Mouse (Mus musculus) layer of hippocampus, postnatal 36 days (tissue): ENCODE results near the gene Gtf2ird2. TPM values are rescaled to one million over a fixed set of nuclear protein-coding genes. Genes with fewer than 3 reads are reported as not detected.

Experiments
- DNase-seq, 2 experiments: peaks; one replicate each; pipeline ENCODE4 v3.0.0; 2022
- total RNA-seq, 2 experiments: library from RNA; stranded (reverse); gene quantifications; 2 replicates each; pipeline ENCODE4 v1.2.3; 2021

Gene Gtf2ird2
- total RNA-seq, 2 experiments from 2014 or later, result 14.0 to 14.6 TPM

DNA sequence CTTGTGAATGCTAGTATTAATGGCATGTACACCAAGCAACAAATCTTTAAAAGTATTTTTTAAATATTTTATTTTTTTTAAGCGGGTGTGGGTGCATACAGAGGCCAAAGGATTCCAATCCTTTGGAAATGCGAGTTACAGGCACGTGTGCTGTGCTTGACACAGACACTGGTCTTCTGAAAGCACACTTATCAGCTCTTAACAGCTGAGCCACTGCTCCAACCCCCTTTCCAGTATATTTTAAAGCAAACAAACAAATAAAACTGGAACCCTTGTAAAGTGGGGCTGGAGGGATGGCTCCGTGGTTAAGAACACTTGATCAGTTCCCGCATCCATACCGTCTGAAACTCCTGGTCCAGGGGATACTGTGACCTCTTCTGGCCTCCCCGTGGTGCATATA is 657 bp upstream of the Gtf2ird2 start:
- no peak for DNase-seq

DNA sequence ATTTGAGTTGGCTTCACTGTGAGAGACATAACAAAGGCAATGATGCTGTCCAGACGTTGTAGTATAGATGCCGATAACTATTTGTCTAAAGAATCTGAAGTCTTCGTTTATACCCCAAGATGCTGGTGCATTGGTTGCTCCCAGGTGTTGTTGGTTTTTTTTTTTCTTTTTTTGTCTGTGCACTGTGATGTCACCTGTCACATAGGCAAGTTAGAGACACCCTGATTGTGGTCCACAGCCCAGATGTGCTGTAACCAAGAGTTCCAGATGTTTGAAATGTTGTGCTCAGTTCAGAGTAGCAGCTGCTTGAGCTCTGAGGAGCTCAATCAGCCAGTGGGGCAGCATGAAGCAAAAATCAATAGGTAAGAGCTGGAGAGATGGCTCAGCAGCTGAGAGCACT is 2.2 kb downstream of the Gtf2ird2 start:
- no peak for DNase-seq

DNA sequence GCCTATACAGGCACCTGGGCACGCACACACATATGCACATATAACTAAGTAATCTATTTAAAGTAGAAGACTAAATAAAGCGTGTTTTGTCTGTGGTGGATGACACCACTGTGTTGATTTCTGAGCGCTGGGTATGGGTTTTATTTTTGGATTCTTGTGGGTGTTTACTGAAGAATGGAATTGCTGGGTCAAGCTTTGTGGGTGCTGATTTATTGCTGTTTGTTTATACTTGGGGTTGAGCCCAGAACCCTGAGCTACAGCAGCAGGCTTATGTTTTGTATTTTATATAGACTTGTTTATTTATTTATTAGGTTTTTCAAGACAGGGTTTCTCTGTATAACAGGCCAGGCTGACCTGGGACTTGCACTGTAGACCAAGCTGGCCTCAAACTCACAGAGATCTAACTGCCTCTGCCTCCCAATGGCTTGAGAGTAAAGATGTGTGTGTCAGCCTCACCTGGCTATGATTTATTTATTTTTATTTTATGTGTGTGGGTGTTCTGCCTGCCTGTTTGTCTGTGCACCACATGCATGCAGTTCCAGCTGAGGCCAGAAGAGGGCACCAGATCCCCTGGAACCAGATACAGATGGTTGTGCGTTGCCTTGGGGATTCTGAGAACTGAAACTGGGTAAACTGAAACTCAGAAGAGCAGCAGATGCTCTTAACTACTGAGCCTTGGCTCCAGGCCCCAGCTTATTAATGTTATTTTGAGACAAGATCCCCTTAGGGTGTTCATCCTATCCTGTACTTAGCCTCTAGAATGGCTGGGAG is 3.3 kb downstream of the Gtf2ird2 start:
- no peak for DNase-seq

DNA sequence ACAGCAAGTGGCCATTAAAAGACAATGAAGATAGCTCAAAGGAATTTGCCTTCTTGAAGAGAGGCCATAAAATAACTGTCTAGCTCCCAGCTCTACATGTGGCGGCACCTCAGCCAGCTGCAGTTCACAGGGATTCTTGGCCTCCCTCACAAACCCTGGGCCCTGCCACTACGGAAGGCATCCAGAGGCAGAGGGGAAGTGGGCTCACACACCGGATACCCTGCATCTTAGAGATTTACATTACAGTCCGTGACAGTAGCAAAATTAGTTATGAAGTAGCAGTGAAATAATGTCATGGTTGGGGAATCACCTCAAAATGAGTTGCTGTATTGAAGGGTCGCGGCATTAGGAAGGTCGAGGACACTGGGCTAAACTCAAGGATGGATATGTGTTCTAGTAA is 4.8 kb downstream of the Gtf2ird2 start:
- DNase-seq, result no peak

- DNase-seq, result no peak
Measured at GRCm38 (mm10) chr5:134193664-134194063, 9.8 kb downstream of the Gtf2ird2 start.

- DNase-seq, result no peak
Measured at GRCm38 (mm10) chr5:134206721-134207120, 22.9 kb downstream of the Gtf2ird2 start.

DNA sequence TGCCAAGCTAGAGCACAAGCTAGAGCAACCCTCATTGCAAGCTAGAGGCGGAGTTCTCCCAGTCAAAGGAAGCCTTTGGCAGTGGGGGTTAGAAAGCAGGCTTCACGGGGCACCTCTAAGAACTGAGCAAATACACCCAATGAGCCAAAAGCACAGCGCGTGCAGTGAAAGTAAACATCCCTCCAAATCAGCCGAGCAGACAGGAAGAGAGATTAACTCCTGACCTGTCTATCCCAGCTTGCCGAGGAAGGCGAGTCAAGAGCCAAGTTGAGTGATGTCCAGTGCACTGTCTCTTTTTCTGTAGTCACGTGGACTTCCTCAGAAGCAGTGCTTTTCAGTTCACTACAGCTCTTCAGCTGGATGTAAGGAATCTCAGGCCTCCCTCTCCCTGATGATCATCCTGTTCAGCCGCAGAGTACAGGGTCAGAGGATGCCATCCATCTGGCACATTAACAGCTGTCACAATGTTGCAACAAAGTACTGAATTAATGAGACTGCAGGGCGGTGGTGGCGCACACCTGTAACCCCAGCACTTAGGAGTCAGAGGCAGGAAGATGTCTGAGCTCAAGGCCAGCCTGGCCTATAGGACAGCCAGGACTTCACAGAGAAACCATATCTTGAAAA is 26.2 kb downstream of the Gtf2ird2 start:
- no peak for DNase-seq

GRCm38 (mm10) chr5:134214021-134214806 is 30.4 kb downstream of the Gtf2ird2 start:
- no peak for DNase-seq

- no peak for DNase-seq
Measured at GRCm38 (mm10) chr5:134217900-134218299, 34.1 kb downstream of the Gtf2ird2 start.

GRCm38 (mm10) chr5:134221278-134221677 is 37.5 kb downstream of the Gtf2ird2 start:
- DNase-seq, result no peak

DNA sequence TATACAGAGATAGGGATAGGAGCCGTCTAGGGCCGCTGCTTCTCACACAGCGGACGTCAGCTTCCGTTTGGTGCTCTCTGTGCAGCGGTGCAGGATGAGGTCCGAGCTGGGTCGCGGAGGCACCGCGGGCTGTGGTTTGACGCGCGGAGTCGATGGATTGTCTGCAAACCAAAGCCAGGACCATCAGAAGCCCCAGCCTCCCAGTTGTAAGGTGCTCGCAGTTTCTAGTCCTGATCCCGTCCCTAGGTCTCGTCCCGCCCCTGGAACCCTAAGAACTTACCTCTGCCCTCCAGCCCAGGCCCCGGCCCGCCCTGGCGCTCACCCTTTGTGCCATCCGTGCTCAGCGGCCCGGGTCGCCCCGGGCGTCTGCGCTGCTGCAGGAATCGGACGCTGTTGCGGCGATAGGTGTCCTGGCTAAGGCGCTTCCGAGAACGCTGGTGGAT is 37.9 kb downstream of the Gtf2ird2 start:
- no peak for DNase-seq

DNA sequence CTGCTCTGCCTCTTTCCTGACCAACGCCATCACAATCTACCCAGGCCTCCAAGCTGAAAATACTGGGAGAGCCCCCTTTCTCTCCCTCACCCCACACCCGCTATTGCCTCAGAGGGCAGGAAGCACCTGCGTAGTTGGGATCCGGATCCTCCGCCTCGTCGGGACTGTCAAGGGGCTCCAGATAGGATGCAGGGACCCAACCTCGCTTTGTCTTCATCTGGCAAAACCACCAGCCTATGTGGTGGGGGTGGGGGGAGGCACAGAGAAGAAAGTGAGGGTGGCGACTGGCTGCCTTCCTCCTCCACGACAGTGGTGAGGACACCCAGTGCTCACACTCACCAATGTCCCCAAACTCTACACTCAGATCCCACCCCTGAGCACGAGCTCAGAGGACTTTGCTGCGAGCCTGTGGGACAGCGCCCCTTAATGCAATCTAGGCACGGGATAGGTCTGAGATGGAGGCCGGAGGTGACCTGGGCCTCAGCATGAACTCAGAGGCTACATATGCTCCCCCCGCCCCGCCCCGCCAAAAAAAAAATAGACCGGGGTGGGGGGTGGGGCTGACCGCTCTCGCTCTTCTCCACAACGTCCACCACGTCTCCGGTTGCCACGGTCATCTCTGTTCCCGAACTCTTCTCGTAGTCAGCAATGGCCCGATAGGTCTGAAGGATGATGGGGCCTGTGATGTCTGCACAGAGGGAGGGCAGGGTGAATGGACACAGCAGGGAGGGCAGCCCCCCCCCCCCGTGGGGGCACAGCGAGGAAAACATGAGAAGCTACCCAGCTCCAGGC is 41.5 kb downstream of the Gtf2ird2 start:
- no peak for DNase-seq

GRCm38 (mm10) chr5:134226946-134227345 is 43.1 kb downstream of the Gtf2ird2 start:
- DNase-seq, result no peak

DNA sequence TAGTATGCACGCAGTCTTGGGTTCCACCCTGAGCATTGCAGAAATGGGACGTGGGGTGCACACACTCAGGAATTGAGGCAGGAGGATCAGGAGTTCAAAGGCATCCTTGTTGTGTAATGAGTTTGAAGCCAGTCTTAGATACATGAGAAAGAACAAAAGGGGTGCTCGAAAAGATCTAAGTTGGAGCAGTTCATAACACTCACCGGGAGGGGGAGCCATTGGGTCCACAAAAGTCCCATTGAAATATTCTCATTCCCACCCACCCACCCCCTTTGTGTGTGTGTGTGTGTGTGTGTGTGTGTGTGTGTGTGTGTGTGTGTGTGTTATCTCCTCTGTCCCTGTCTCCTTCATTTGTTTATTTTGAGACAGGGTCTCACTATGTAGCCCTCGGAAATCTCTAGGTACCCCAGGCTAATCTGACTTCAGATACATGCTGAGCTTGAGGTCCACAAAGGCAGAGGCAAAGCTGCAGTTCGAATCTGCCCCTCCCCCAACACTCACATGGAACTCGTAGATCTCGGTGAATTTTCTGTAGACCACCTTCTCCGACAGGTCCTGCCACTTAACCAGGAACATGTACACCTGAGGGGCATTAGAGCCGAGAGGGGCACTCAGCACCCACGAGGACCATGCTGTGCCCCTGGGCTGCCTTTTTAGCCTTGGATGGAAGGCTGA is 43.9 kb downstream of the Gtf2ird2 start:
- no peak for DNase-seq

DNA sequence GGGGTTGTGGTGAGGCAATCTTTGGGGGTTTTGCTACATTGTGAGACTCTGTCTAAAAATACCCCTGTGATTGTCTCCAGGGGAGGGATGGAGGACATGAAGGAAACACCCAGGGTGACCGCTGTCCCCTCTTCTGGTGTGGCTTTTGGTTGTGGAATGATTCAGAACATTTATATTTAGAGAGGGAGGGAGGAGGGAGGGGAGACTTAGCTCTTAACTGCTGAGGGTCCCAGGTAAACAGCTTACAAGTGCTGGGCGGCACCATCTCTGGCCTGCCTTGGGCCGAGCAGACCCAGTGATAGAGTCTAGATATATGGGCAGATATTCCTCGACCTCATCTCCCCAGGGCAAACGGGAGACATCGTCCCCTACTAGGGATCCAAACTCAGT is 44.4 kb downstream of the Gtf2ird2 start:
- DNase-seq, result no peak

GRCm38 (mm10) chr5:134229391-134229790 is 45.6 kb downstream of the Gtf2ird2 start, which contains the start of gene Ncf1:
TSS of gene Ncf1 (minus strand) at chr5:134229625.
- no peak for DNase-seq

DNA sequence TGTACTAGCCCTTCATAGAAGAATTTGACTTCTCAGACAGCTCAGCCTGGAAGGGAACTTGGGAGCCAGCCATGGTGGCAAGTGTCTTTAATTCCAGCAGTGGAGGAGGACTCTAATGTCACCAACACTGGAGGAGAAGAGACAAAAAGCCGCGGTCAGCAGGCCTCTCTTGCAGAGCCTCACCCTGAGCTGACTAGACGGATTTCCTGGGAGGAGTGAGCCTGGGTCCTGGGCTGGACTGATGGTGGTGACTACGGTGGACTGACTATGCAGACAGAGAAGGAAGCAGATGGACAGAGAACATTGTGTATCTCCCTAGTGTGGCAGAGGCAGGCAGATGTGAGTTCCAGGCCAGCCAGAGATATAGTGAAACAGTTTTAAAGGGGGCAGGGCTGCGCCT is 47.6 kb downstream of the Gtf2ird2 start:
- DNase-seq, result no peak

GRCm38 (mm10) chr5:134232111-134232510 is 48.3 kb downstream of the Gtf2ird2 start:
- DNase-seq, result no peak

GRCm38 (mm10) chr5:134232568-134232967 is 48.7 kb downstream of the Gtf2ird2 start:
- no peak for DNase-seq

DNA sequence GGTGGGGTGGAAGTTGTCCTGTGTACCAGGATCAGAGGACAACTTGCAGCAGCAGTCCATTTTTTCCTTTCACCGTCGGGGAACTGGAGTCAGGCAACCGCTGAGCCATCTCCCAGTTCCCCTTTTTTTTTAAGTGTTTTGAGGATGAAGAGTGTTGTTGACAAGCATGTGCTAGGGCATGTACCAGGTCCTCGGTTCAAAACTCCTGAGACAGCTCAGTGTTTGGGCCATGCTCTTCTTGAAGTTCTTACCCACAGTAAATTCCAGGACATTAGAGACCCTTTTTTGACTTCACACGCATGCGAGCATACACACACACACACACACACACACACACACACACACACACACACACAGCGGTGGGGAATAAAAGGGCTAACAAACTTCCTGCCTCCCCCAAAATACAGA is 49.4 kb downstream of the Gtf2ird2 start:
- DNase-seq, result no peak

GRCm38 (mm10) chr5:134234205-134234604 is 50.4 kb downstream of the Gtf2ird2 start:
- no peak for DNase-seq

DNA sequence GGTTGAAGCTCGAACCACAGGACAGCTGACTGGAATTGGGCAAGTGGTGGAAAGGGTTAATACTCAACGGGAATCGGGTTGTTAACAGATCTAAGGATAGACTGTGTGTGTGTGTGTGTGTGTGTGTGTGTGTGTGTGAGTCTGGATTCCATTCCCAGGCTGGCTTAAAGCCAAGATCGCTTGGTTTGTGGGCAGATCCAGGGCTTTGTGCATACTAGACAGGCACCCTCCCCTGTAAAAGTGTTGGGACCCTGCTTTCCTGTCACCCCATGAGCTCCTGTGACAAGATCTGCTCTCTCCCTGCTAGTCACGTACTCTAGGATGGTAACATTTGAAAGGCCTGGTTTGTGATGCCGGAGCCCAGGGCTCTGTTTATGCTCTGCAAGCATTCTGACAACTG is 51.3 kb downstream of the Gtf2ird2 start:
- no peak for DNase-seq
